Mouse (Mus musculus): ENCODE data around the gene Sord.

GRCm38 (mm10) chr2:122260729-122261128 is 26.2 kb downstream of the Sord start:
- no peak for TF ChIP-seq POLR2A (IDR thresholded peaks at IDR 0.05; ENCODE audit: insufficient read length, low read depth)
- TF ChIP-seq TCF3 (IDR thresholded peaks at IDR 0.05; ENCODE audit: insufficient read length, low read depth), result no peak
- TF ChIP-seq MYOG (IDR thresholded peaks at IDR 0.05; ENCODE audit: control insufficient read depth in 1 of 3, insufficient read depth in 1 of 3, insufficient read length in 2 of 3, low read depth in 2 of 3), result no peak
- TF ChIP-seq MAX (IDR thresholded peaks at IDR 0.05; ENCODE audit: low read depth), result no peak
- TF ChIP-seq USF1 (IDR thresholded peaks at IDR 0.05; ENCODE audit: low read depth), result no peak

Data from myocyte (in vitro differentiated cells).